Mouse (Mus musculus): Measurements from ENCODE around the gene Olfr1287.

Gene Olfr1287
- long read RNA-seq, experiment 1 = 0 reads
- long read RNA-seq, experiment 2 = 0 reads

DNA sequence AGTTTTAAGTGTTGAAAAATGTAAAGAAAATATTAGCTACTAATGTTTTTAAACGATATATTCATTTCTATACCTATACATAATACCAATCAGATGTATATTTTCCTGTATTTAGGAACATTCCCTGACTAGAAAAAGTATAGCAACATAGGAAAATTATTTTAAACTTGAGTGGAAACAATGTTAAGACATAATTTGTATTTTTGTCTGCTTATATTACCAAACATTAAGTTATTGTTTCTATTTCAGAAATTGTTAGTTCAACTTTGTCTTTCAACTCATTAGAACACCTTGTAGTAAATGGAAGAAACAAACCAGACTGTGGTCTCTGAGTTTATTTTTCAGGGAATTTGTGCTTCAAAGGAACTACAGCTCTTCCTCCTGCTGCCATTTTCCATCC lies at the start of gene Olfr1287:
Gene Olfr1287 (plus strand): TSS at position 301 of the 400 bp plus-strand sequence.
- intact Hi-C loops (cut with DNase I) = no loop called here

DNA sequence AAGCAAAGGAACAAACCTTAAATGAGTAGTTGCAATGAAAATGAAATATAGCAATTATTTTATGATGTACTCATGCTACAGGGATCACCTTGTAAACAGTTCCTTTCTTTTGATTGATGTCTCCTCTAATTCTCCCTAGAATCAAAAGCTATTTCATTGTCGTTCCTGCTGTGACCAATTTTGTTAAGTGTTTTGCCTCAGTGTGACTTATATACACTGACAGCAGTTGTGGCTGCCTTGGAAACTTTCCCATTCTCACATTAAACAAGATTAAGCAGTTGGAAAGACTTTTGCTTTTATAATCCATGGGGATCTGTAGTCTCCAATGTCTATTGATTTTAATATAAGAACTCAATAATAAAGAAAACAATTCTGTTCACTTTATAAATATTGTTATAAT lies 26.0 kb upstream of the Olfr1287 start, which contains the start of gene Olfr1286:
Gene Olfr1286 (minus strand): TSS at position 185 of the 400 bp plus-strand sequence.
- intact Hi-C loops (cut with DNase I) = no loop called here

DNA sequence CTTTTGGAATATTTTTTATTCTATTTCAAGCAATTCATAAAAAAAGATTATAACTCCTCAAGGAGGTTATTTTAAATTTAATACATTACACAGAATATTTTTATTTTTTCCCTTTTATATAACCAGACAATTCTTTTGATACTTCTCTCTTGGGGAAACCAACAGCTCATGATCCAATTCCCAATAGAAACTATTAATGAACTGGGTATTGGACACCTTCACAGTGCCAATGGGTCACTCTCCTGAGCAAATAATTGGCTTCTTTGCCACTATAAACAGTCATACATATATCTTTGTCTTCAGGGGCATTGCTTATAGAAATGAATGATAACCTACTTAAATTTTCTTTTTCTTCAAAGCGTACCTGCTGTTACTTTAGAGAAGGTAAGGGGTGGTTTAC lies 24.9 kb downstream of the Olfr1287 start, which contains the start of gene Olfr1288:
Gene Olfr1288 (plus strand): TSS at position 301 of the 400 bp plus-strand sequence.
- intact Hi-C loops (cut with DNase I) = no loop called here

DNA sequence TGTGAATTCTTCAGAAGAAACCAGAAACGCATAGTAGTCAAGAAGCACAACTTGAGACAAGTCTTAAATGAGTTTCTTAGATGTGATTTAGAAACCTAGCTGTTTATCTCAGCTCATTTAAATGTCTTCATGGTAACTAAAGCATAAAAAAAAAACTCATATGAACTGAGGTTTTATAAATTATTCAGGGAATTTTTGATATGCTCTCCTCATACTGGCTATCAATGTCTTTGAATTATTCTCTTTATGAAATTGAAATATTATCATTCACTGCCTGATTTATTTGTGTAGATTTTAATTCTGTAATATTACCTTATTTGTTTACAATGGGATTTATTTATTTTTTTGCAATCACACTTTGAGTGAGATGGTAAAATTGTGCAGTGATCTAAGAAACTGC lies 31.6 kb downstream of the Olfr1287 start, which contains the start of gene Olfr1289:
Gene Olfr1289 (plus strand): TSS at position 301 of the 400 bp plus-strand sequence.
- intact Hi-C loops (cut with DNase I) = no loop called here

DNA sequence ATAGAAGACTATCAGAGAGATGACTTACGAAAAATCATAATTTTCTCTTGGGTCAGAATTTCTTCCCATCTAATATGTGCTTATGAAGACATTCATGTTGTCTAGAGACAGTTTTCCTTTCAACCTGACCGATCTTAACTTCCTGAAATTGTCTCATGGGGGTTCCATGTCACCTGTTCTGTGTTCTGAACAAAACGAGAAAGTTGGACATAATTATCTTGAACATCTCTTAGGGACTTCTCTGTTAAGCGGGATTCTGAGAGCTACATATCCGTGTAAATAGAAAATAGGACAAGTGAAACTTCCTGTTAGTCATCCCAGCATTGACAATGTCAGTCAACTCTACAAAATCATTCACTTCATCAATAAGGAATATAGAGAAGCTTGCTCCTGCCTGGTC lies 44.8 kb downstream of the Olfr1287 start, which contains the start of gene Olfr1290:
Gene Olfr1290 (minus strand): TSS at position 101 of the 400 bp plus-strand sequence.
- intact Hi-C loops (cut with DNase I) = no loop called here

DNA sequence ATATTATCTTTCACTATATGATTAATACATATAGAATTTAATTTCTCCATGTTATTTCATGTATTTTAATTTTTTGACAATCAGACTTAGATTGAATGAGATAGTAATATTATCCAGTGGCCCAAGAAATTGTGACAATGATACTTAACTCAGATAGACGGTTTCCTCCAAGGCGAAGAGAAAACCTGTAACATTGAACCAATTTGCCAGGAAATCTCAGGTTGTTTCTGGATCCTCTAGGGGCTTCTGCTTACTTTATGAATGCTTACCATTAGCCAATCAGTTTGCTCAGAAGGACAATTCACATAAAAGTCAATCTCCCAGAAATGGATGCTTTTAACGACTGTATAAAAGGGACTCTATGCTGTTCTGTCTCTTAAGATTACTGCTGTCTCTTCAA lies 47.9 kb downstream of the Olfr1287 start, which contains the start of gene Olfr1291-ps1:
Gene Olfr1291-ps1 (plus strand): TSS at position 301 of the 400 bp plus-strand sequence.
- intact Hi-C loops (cut with DNase I) = no loop called here

Data from adrenal gland (tissue).